Comparison of ENCODE assay signal across 20 mouse cellular contexts in the genomic region with DNA sequence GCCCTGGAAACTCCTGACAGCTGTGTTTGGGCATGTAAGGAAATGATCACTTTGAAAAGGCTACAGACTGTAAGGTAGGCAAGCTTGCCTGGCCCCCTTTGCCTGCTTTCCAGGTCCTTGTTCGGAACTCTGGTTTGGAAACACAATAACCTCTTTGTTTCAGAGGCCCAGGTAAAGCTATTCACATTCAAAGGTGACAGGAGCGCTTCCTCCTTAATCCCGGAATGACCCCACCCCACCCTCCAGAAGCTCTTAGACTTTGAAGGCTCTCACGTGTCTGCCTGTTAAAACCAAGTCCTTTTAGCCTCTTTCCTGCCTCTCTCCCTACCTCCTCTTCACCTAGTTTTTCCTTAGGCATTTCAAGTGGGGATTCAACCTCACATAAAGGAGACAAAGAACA. TPM values are rescaled to one million over a fixed set of nuclear protein-coding genes. Genes with fewer than 3 reads are reported as not detected.
DNase-seq lines count a peak whose midpoint lies in the region; ATAC-seq and TF ChIP-seq lines count a peak whose summit lies in the region.
"Had no signal": no experiment of that assay in that cellular context is flagged by ENCODE, and none has a peak within 500 bp of the region (broad histone marks: within the 10 kb centered on the region; RNA-seq: fewer than 3 reads in every experiment).

No protein-coding gene starts in this region.

- intact Hi-C loops in heart, postnatal 14 days (cut with DNase I): no loop called here

- no peak for TF ChIP-seq CTCF in ES-Bruce4 (IDR thresholded peaks at IDR 0.05; ENCODE audit: low read depth, low read length)

- H3K9ac ChIP-seq in ES-Bruce4 (ENCODE audit: low read depth, poor library complexity, severe bottlenecking) (no peak overlapping the region), ES-E14 (ENCODE audit: insufficient read depth, low read depth, low read length, poor library complexity, severe bottlenecking) (peak overlapping the region; percentile 79; the same call in 1 of the 2 replicates)
- no peak overlapping the region for H3K9ac ChIP-seq in intestine, embryonic 16.5 days (ENCODE audit: low read depth, low read length)
- H3K9ac ChIP-seq: forebrain, embryonic 15.5 days; heart, embryonic 12.5 days had no signal

- H3K9me3 ChIP-seq in ES-Bruce4 (replicated peaks; ENCODE audit: control insufficient read depth, insufficient read depth, low read length, poor library complexity, severe bottlenecking) (peaks cover 40% of the 10 kb centered on the region), ES-E14 (ENCODE audit: control insufficient read depth, insufficient read depth, low read depth, low read length) (no peaks in the 10 kb centered on the region)
- no peaks in the 10 kb centered on the region for H3K9me3 ChIP-seq in embryonic facial prominence, embryonic 10.5 days
- no peaks in the 10 kb centered on the region for H3K9me3 ChIP-seq in intestine, embryonic 16.5 days (ENCODE audit: control insufficient read depth, low read length)
- H3K9me3 ChIP-seq: forebrain, embryonic 15.5 days had no signal

- TF ChIP-seq POLR2A in ES-Bruce4 (IDR thresholded peaks at IDR 0.05; ENCODE audit: insufficient read depth, low read length): no peak

- no peak for DNase-seq in ES-E14 (ENCODE audit: low read depth, low spot score)
- DNase-seq in embryonic facial prominence, embryonic 10.5 days (ENCODE audit: low spot score): peak; percentile 12
- DNase-seq in frontal cortex, postnatal 14 days (ENCODE audit: low spot score in 2 of 2): no peak
- DNase-seq in heart, postnatal 14 days: no peak
- no peak for DNase-seq in MN1 (ENCODE audit: low spot score)
- DNase-seq: adrenal gland, adult 2 months; adrenal gland, postnatal 25 days; cerebellum, adult 18-20 months; cerebellum, adult 9-11 months; cerebellum, postnatal 36 days; gastrocnemius, adult 2 months; gastrocnemius, postnatal 25 days; heart, postnatal 36 days; kidney, adult 2 months had no signal

- ATAC-seq in intestine, embryonic 16.5 days: peak; percentile 71
- ATAC-seq: forebrain, embryonic 15.5 days; hindbrain, embryonic 16.5 days; inflammation-experienced regulatory T-cells, adult 6 months had no signal

- H3K27ac ChIP-seq in ES-Bruce4 (ENCODE audit: insufficient read depth, low read length) (peak overlapping the region; percentile 100), ES-E14 (ENCODE audit: insufficient read depth, low read depth, low read length, poor library complexity, severe bottlenecking) (peak overlapping the region; percentile 99; the same call in 1 of the 2 replicates)
- no peak overlapping the region for H3K27ac ChIP-seq in embryonic facial prominence, embryonic 10.5 days (replicated peaks)
- no peak overlapping the region for H3K27ac ChIP-seq in intestine, embryonic 16.5 days (ENCODE audit: low read length)
- H3K27ac ChIP-seq: forebrain, embryonic 15.5 days; gastrocnemius, adult 2 months had no signal

- H3K4me3 ChIP-seq in ES-Bruce4 (ENCODE audit: low read depth, low read length) (no peak overlapping the region), ES-E14 (ENCODE audit: insufficient read depth in 1 of 2, low read depth in 1 of 2, low read length in 2 of 2, poor library complexity in 1 of 2, severe bottlenecking in 1 of 2) (peak overlapping the region; percentile 2 to 44; a peak in 3 of 4 replicates)
- no peak overlapping the region for H3K4me3 ChIP-seq in embryonic facial prominence, embryonic 10.5 days
- no peak overlapping the region for H3K4me3 ChIP-seq in intestine, embryonic 16.5 days (ENCODE audit: low read length)
- H3K4me3 ChIP-seq: forebrain, embryonic 15.5 days; gastrocnemius, adult 2 months; heart, embryonic 12.5 days had no signal

- H3K4me1 ChIP-seq in ES-Bruce4 (ENCODE audit: control insufficient read depth, insufficient read depth, low read length) (peaks cover 3% of the 10 kb centered on the region), ES-E14 (ENCODE audit: control insufficient read depth in 2 of 2, insufficient read depth in 2 of 2, low read length in 2 of 2, poor library complexity in 1 of 2) (peaks cover 7 to 19% of the 10 kb centered on the region in 2 experiments)
- H3K4me1 ChIP-seq in embryonic facial prominence, embryonic 10.5 days: 0 out of 2 replicates have a peak, but pooled peaks cover 4% of the 10 kb centered on the region
- H3K4me1 ChIP-seq in intestine, embryonic 16.5 days (ENCODE audit: control insufficient read depth, insufficient read depth, low read length): no peaks in the 10 kb centered on the region
- H3K4me1 ChIP-seq: forebrain, embryonic 15.5 days had no signal

- peak; percentile 97 for TF ChIP-seq EP300 in ES-Bruce4 (IDR thresholded peaks at IDR 0.05; ENCODE audit: insufficient read depth, low read depth, low read length)

- WGBS in embryonic facial prominence, embryonic 10.5 days: 11% methylated on average over 4 of the region's 4 CpGs
- 13% methylated on average over 4 of the region's 4 CpGs for WGBS in intestine, embryonic 16.5 days

- H3K27me3 ChIP-seq in ES-Bruce4 (ENCODE audit: control insufficient read depth, insufficient read depth, low read length, poor library complexity, severe bottlenecking): no peaks in the 10 kb centered on the region
- H3K27me3 ChIP-seq in embryonic facial prominence, embryonic 10.5 days (replicated peaks; ENCODE audit: low read depth, poor library complexity, severe bottlenecking): no peaks in the 10 kb centered on the region
- H3K27me3 ChIP-seq in intestine, embryonic 16.5 days (replicated peaks; ENCODE audit: control insufficient read depth, insufficient read depth, low read length): no peaks in the 10 kb centered on the region
- H3K27me3 ChIP-seq: forebrain, embryonic 15.5 days; heart, embryonic 12.5 days had no signal

- H3K4me2 ChIP-seq in intestine, embryonic 16.5 days (ENCODE audit: low read depth, low read length): no peak overlapping the region
- H3K4me2 ChIP-seq: forebrain, embryonic 15.5 days; heart, embryonic 12.5 days had no signal

- H3K36me3 ChIP-seq in ES-Bruce4 (ENCODE audit: control insufficient read depth, insufficient read depth, low read length, poor library complexity, severe bottlenecking) (peaks cover 21% of the 10 kb centered on the region), ES-E14 (ENCODE audit: control insufficient read depth, insufficient read depth, low read length, poor library complexity, severe bottlenecking) (no peaks in the 10 kb centered on the region)
- H3K36me3 ChIP-seq in embryonic facial prominence, embryonic 10.5 days (replicated peaks): no peaks in the 10 kb centered on the region
- no peaks in the 10 kb centered on the region for H3K36me3 ChIP-seq in intestine, embryonic 16.5 days (ENCODE audit: control insufficient read depth, insufficient read depth, low read length)
- H3K36me3 ChIP-seq: forebrain, embryonic 15.5 days; heart, embryonic 12.5 days had no signal

- in situ Hi-C loops in ES-E14 (cut with MboI; ENCODE audit: low sequenced_read_pairs in 2 of 2, unreplicated experiment in 2 of 2): no loop called here

TF ChIP-seq in ES-E14, 5 proteins besides CTCF, POLR2A, EP300 and RAD21:
- TF ChIP-seq MAFK (IDR thresholded peaks at IDR 0.05; ENCODE audit: insufficient read depth, low read depth, low read length) (no peak), ZNF384 (IDR thresholded peaks at IDR 0.05; ENCODE audit: low read depth, low read length) (no peak; the same call in 1 of the 2 replicates), CHD2 (IDR thresholded peaks at IDR 0.05; ENCODE audit: low read depth, low read length) (peak; percentile 37; the same call in 1 of the 2 replicates), HCFC1 (IDR thresholded peaks at IDR 0.05; ENCODE audit: borderline replicate concordance, insufficient read depth, low read length) (no peak), ZC3H11A (IDR thresholded peaks at IDR 0.05; ENCODE audit: borderline replicate concordance, low read depth, low read length) (no peak)

RNA-seq across cellular contexts. Expression of a gene that starts 20.5 kb away (rescaled TPM):
- 139 and 140 TPM in 2 replicates for polyA plus RNA-seq in ES-Bruce4 (2011; ENCODE audit: insufficient read depth, insufficient read length, low read depth, missing spikeins)
- total RNA-seq in ES-E14 (2012; rRNA removed): 158 and 164 TPM in 2 replicates
- polyA plus RNA-seq in embryonic facial prominence, embryonic 10.5 days (2016; fragmentation: Nextera tagmentation; extraction: Ambion mirVana): 112 and 122 TPM in 2 replicates
- polyA plus RNA-seq in intestine, embryonic 16.5 days (2015; fragmentation: Nextera tagmentation; extraction: Ambion mirVana): 31.5 and 41.7 TPM in 2 replicates
- 10 to 100 TPM; 24.1 to 25.5 TPM for total RNA-seq in heart, postnatal 14 days (2021)

Comparison
In these comparisons a context has a peak if more than half of its experiments do, and no peak if none do; other contexts are left out.
1. H3K27ac ChIP-seq: peak in ES-Bruce4 (single experiment) and ES-E14 (single experiment); none in embryonic facial prominence, embryonic 10.5 days (single experiment) and intestine, embryonic 16.5 days (single experiment).
2. H3K4me3 ChIP-seq: peak in ES-E14 (2 of 2); none in ES-Bruce4 (single experiment), embryonic facial prominence, embryonic 10.5 days (single experiment) and intestine, embryonic 16.5 days (single experiment).